Mouse (Mus musculus): ENCODE measurements around the gene Olfr286.
A peak's percentile ranks its signal among the peaks of the same experiment; 100 is the strongest.

The Olfr286 gene

GRCm38 (mm10) chr15:98234350-98234749 lies at the start of gene Olfr286:
Olfr286 (minus strand) TSS chr15:98234450.
- no peak for DNase-seq (ENCODE audit: low spot score in 2 of 2)

GRCm38 (mm10) chr15:98257776-98258175 lies 23.5 kb upstream of the Olfr286 start:
- no peak for DNase-seq (ENCODE audit: low spot score in 2 of 2)

GRCm38 (mm10) chr15:98257193-98257592 lies 22.9 kb upstream of the Olfr286 start, which contains the start of gene H1fnt:
H1fnt (minus strand) TSS chr15:98257293.
- DNase-seq (ENCODE audit: low spot score in 2 of 2): no peak

GRCm38 (mm10) chr15:98256271-98256670 lies 22.0 kb upstream of the Olfr286 start:
- no peak for DNase-seq (ENCODE audit: low spot score in 2 of 2)

- DNase-seq (ENCODE audit: low spot score in 2 of 2): no peak
These were observed 1.2 kb upstream of the Olfr286 start for GRCm38 (mm10) chr15:98235442-98235841.

GRCm38 (mm10) chr15:98226096-98226495 lies 8.2 kb downstream of the Olfr286 start:
- no peak for DNase-seq (ENCODE audit: low spot score in 2 of 2)

- DNase-seq (ENCODE audit: low spot score in 2 of 2): no peak
These were observed 8.6 kb downstream of the Olfr286 start for GRCm38 (mm10) chr15:98225610-98226009.

- DNase-seq (ENCODE audit: low spot score in 2 of 2): no peak
These were observed 11.9 kb downstream of the Olfr286 start for GRCm38 (mm10) chr15:98222377-98222776.

GRCm38 (mm10) chr15:98220877-98221276 lies 13.4 kb downstream of the Olfr286 start, which contains the start of the genes Gm44579 and Olfr287:
Gm44579 (minus strand) TSS chr15:98220977.
Olfr287 (minus strand) TSS chr15:98221056.
- no peak for DNase-seq (ENCODE audit: low spot score in 2 of 2)

- DNase-seq (ENCODE audit: low spot score in 2 of 2): no peak
These were observed 20.1 kb downstream of the Olfr286 start for GRCm38 (mm10) chr15:98214130-98214529.

- DNase-seq (ENCODE audit: low spot score in 2 of 2): no peak
These were observed 20.8 kb downstream of the Olfr286 start for GRCm38 (mm10) chr15:98213336-98213870.

- DNase-seq (ENCODE audit: low spot score in 2 of 2): no peak
These were observed 24.6 kb downstream of the Olfr286 start for GRCm38 (mm10) chr15:98209676-98210075.

GRCm38 (mm10) chr15:98195442-98195841 lies 38.8 kb downstream of the Olfr286 start, which contains the start of gene Olfr288:
Olfr288 (minus strand) TSS chr15:98195542.
- no peak for DNase-seq (ENCODE audit: low spot score in 2 of 2)

- DNase-seq (ENCODE audit: low spot score in 2 of 2): no peak
These were observed 49.8 kb downstream of the Olfr286 start for GRCm38 (mm10) chr15:98184456-98184855.

- no peak for DNase-seq (ENCODE audit: low spot score in 2 of 2)
These were observed 52.2 kb downstream of the Olfr286 start for GRCm38 (mm10) chr15:98181856-98182570.

- DNase-seq (ENCODE audit: low spot score in 2 of 2): peak; percentile 52 to 83
These were observed 53.0 kb downstream of the Olfr286 start for GRCm38 (mm10) chr15:98181132-98181711.

GRCm38 (mm10) chr15:98180567-98181131 lies 53.6 kb downstream of the Olfr286 start:
- no peak for DNase-seq (ENCODE audit: low spot score in 2 of 2)

- no peak for DNase-seq (ENCODE audit: low spot score in 2 of 2)
These were observed 56.9 kb downstream of the Olfr286 start for GRCm38 (mm10) chr15:98177320-98177719.
